Mouse (Mus musculus) embryonic facial prominence, embryonic 14.5 days (tissue): ENCODE data around the gene Tspan33. TPM values are rescaled to one million over a fixed set of nuclear protein-coding genes. Genes with fewer than 3 reads are reported as not detected.

Experiments
- ATAC-seq: fragments of 200-750 bp; cut with Nextera tagmentation; 2 replicates; pipeline ENCODE4 v1.8.0; 2017; ENCODE audit warnings: low read depth, moderate number of reproducible peaks, moderate TSS enrichment
- DNase-seq: peaks from one replicate; pipeline ENCODE4 v3.0.0-alpha.2; 2015; ENCODE audit warnings: low spot score
- H3K27ac ChIP-seq: fragments of 300-500 bp; sonication (generic); replicated peaks from 2 replicates; pipeline ENCODE4 v1.5.1; 2014; ENCODE audit warnings: low read depth, mild to moderate bottlenecking, low read length, moderate library complexity
- H3K27me3 ChIP-seq: fragments of 300-500 bp; sonication (generic); replicated peaks from 2 replicates; pipeline ENCODE4 v1.6.1; 2014; ENCODE audit warnings: low read length; ENCODE audit not compliant: control insufficient read depth, insufficient read depth
- H3K36me3 ChIP-seq: fragments of 300-500 bp; sonication (generic); 2 replicates; pipeline ENCODE4 v1.6.1; 2014; ENCODE audit warnings: low read length, mixed read lengths; ENCODE audit not compliant: control insufficient read depth, insufficient read depth
- H3K4me1 ChIP-seq: fragments of 300-500 bp; sonication (generic); 2 replicates; pipeline ENCODE4 v1.6.1; 2014; ENCODE audit warnings: antibody characterized with exemption, low read length; ENCODE audit not compliant: control insufficient read depth, insufficient read depth
- H3K4me2 ChIP-seq: fragments of 300-500 bp; sonication (generic); 2 replicates; pipeline ENCODE4 v1.6.1; 2014; ENCODE audit warnings: low read depth, mild to moderate bottlenecking, low read length, moderate library complexity, mixed read lengths
- H3K4me3 ChIP-seq: fragments of 300-500 bp; sonication (generic); 2 replicates; pipeline ENCODE4 v1.5.1; 2014; ENCODE audit warnings: low read depth, mild to moderate bottlenecking, low read length
- H3K9ac ChIP-seq: fragments of 300-500 bp; sonication (generic); 2 replicates; pipeline ENCODE4 v1.6.1; 2014; ENCODE audit warnings: low read depth, mild to moderate bottlenecking, low read length, moderate library complexity, mixed read lengths
- H3K9me3 ChIP-seq: fragments of 300-500 bp; sonication (generic); 2 replicates; pipeline ENCODE4 v1.6.1; 2016; ENCODE audit warnings: low read length; ENCODE audit not compliant: control insufficient read depth
- WGBS: fragments of 180-500 bp; shearing (Covaris S2); extraction: QIAGEN DNeasy Blood & Tissue Kit; methylation state at CpG from one replicate; pipeline ENCODE4 v1.1.7; 2014; 5-methylcytosine and 5-hydroxymethylcytosine counted together
- polyA plus RNA-seq: library from polyadenylated mRNA; unstranded; fragments of >200 nt; fragmentation: Nextera tagmentation; extraction: Ambion mirVana; gene quantifications from 2 replicates; pipeline ENCODE4 v1.2.1, GENCODE M21; 2014

Gene Tspan33
- polyA plus RNA-seq, 1 experiment from 2014 or later = 5.0 TPM

DNA sequence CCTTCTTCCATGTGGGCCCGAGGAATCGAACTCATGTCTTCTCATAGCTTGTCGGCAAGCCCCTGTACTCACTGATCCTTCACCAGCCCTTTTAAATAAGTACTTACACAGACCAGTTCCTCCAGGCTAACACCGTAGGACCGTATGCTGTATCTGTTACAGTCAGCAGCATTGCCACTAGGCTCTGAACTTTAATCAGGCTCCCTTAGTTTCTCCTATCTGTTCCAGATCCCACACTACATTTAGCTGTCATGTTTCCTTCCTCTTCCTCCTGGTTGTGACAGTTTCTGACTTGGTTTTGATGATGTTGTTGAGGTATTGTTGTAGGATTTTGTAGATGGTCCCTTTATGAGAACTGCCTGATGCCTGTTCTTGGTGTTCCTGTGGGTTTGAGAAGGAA is 10.1 kb downstream of the Tspan33 start:
- Histone ChIP-seq H3K36me3 (no peaks in the 10 kb centered on the region), H3K4me2 (no peak overlapping the region), H3K27ac (no peak overlapping the region), H3K9ac (no peak overlapping the region), H3K4me1 (peaks cover 5% of the 10 kb centered on the region; the same call in 1 of the 2 replicates), H3K27me3 (no peaks in the 10 kb centered on the region), H3K4me3 (no peak overlapping the region), H3K9me3 (no peaks in the 10 kb centered on the region)
- no peak for DNase-seq
- ATAC-seq = no peak
- 86% methylated on average over 5 of the region's 5 CpGs for WGBS

- ATAC-seq (peak; percentile 43; the same call in 1 of the 2 replicates), DNase-seq (no peak)
- H3K9ac ChIP-seq = no peak overlapping the region
- 24% methylated on average over 2 of the region's 2 CpGs for WGBS
- H3K27me3 ChIP-seq = no peaks in the 10 kb centered on the region
- no peak overlapping the region for H3K27ac ChIP-seq
- H3K4me2 ChIP-seq = no peak overlapping the region
- no peaks in the 10 kb centered on the region for H3K9me3 ChIP-seq
- peaks cover 5% of the 10 kb centered on the region; the same call in 1 of the 2 replicates for H3K4me1 ChIP-seq
- H3K4me3 ChIP-seq = no peak overlapping the region
- no peaks in the 10 kb centered on the region for H3K36me3 ChIP-seq
These were observed 13.9 kb downstream of the Tspan33 start for GRCm38 (mm10) chr6:29707902-29708301.

DNA sequence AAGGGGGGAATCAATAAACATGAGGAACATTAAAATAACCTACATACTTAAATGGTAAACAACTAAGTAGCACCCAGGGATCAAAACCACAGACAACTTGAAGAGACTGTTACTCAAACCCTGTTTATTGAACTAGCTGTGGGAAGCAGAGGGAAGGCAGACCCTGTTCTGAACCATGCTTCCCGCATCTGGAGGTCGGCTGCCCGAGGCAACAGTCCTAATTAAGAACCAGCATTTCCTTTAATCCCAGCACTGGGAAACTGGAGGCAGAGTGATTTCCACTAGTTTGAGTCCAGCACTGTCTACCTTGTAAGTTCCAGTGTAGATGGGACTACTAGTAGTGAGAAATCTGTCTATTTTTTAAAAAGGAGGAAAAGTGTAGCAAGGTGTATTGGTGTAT is 17.3 kb downstream of the Tspan33 start:
- ATAC-seq (no peak), DNase-seq (no peak)
- no peak overlapping the region for H3K4me3 ChIP-seq
- no peak overlapping the region for H3K4me2 ChIP-seq
- WGBS = 30% methylated on average over 3 of the region's 3 CpGs
- no peak overlapping the region for H3K9ac ChIP-seq
- H3K27me3 ChIP-seq = no peaks in the 10 kb centered on the region
- no peaks in the 10 kb centered on the region for H3K9me3 ChIP-seq
- H3K4me1 ChIP-seq = peaks cover 5% of the 10 kb centered on the region; the same call in 1 of the 2 replicates
- no peak overlapping the region for H3K27ac ChIP-seq
- no peaks in the 10 kb centered on the region for H3K36me3 ChIP-seq

DNA sequence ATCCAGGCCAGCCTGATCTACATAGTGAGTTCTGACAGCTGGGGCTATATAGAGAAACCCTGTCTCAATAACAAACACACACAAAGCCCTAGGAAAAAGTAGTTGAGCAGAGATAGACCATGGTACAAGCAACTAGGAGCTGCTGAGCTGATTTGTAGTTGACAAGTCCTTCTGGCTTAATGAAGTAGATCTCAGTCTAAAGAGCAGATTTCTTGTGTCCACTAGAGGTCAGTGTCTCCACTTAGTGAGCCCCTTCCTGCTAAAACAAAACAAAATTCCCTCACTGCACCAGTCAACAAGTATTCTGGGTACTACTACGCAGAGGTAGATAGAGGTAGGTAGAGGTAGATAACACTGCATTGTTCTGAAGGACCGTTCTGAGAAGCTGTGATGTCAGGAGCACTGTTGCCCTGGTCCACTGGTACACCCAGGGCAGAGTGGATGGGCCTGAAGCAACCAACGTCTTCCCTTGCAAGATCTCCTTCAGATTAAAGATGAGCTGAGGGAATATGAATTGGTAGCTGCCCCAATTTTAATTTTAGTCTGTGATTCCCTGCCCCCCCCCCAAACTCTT is 18.1 kb downstream of the Tspan33 start:
- H3K4me3 ChIP-seq = no peak overlapping the region
- H3K27me3 ChIP-seq = no peaks in the 10 kb centered on the region
- no peak overlapping the region for H3K27ac ChIP-seq
- no peak overlapping the region for H3K9ac ChIP-seq
- no peak overlapping the region for H3K4me2 ChIP-seq
- peaks cover 5% of the 10 kb centered on the region; the same call in 1 of the 2 replicates for H3K4me1 ChIP-seq
- WGBS = 47% methylated on average over 3 of the region's 3 CpGs
- H3K36me3 ChIP-seq = no peaks in the 10 kb centered on the region
- H3K9me3 ChIP-seq = no peaks in the 10 kb centered on the region
- DNase-seq (peak; percentile 87), ATAC-seq (no peak)

DNA sequence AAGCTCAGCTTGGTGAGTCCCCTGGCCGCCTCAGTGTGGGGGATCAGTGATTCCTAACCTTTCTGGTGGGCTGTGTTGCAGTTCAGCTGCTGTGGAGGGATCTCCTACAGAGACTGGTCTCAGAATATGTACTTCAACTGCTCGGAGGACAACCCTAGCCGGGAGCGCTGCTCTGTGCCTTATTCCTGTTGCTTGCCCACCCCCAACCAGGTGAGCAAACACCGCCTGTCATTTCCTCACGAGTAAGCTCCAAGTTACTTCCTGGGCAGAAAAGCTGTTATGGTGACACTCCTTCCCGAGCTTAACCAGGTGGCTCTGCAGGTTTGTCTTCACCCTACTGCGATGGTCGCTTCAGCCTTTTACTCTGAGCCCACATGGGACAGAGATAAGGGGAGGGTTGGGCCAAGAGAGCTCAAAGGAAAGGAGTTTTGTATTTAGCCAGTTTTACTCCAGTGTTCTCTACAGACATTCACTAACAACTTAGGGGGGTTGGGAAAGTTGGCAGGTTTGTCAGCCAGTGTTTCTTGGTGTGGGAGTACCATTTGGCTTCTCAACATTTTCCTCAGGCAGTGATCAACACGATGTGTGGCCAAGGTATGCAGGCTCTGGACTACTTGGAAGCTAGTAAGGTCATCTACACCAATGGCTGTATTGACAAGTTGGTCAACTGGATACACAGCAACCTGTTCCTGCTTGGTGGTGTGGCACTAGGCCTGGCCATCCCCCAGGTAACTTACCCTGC is 22.8 kb downstream of the Tspan33 start:
- ATAC-seq = no peak

DNA sequence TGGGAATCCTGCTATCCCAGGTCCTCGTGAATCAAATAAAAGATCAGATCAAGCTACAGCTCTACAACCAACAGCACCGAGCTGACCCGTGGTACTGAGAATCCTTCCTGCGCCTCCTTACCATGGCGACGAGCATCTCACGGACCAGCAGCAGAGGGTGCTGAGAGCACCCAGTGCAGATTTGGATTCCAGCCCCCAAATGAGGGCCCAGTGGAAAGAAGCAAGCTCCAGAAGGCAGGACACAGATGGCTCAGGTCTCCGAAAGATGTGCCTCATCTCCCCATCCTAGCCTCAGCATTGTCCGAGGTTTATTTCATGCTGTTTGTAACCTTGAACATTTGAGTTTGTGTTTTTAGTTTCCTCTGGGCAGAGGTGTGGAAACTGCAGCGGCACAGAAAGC is 23.5 kb downstream of the Tspan33 start:
- DNase-seq = no peak
- WGBS = 57% methylated on average over 10 of the region's 10 CpGs

More for the DNA sequence above, 22.8 kb downstream of the Tspan33 start:
- Histone ChIP-seq H3K36me3 (no peaks in the 10 kb centered on the region), H3K9me3 (no peaks in the 10 kb centered on the region), H3K27me3 (no peaks in the 10 kb centered on the region), H3K27ac (no peak overlapping the region), H3K9ac (no peak overlapping the region), H3K4me3 (no peak overlapping the region), H3K4me1 (peaks cover 15% of the 10 kb centered on the region), H3K4me2 (no peak overlapping the region)
- WGBS = 64% methylated on average over 10 of the region's 10 CpGs
- DNase-seq = peak; percentile 24

DNA sequence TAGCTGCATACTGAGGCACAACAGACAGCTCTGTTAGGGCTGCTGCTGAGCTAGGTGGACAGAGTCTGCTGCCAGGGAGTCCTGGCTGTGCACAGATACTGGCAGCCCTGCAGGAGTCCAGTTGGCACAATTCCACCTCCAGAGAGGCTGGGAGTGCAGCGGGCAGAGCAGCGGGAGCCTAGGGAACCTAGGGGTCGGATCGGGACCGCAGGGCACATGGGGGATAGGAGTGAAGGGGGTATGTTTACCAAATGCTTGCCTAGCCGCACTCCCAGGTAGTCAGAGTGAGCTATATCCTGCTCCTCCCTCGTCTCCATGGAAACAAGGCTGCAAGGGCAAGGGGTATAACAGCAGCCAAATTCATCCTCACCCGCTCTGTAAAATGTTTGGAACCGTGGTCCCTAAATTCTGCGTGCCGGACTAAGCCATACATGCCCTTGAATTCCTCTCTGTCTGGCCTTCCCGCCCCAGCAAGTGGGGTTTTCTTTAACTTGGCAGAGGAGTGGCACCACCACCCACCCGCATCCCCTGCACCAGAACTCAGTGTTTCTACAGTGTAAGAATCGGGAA is 24.0 kb downstream of the Tspan33 start:
- WGBS = 15% methylated on average over 14 of the region's 14 CpGs
- no peaks in the 10 kb centered on the region for H3K36me3 ChIP-seq
- H3K9me3 ChIP-seq = no peaks in the 10 kb centered on the region
- peaks cover 15% of the 10 kb centered on the region for H3K4me1 ChIP-seq
- 0 out of 2 replicates have a peak overlapping the region, but pooled peaks have one; percentile 49 for H3K9ac ChIP-seq
- peak overlapping the region; percentile 65 for H3K27ac ChIP-seq
- ATAC-seq (peak; percentile 47), DNase-seq (peak; percentile 48)
- H3K27me3 ChIP-seq = no peaks in the 10 kb centered on the region
- peak overlapping the region; percentile 53 for H3K4me2 ChIP-seq
- H3K4me3 ChIP-seq = no peak overlapping the region

More for the DNA sequence above, 23.5 kb downstream of the Tspan33 start:
- ATAC-seq = no peak
- no peak overlapping the region for H3K9ac ChIP-seq
- no peak overlapping the region; the same call in 1 of the 2 replicates for H3K27ac ChIP-seq
- no peaks in the 10 kb centered on the region for H3K27me3 ChIP-seq
- no peaks in the 10 kb centered on the region for H3K9me3 ChIP-seq
- no peak overlapping the region for H3K4me3 ChIP-seq
- peaks cover 15% of the 10 kb centered on the region for H3K4me1 ChIP-seq
- H3K36me3 ChIP-seq = no peaks in the 10 kb centered on the region
- H3K4me2 ChIP-seq = peak overlapping the region; percentile 53

- 3% methylated on average over 15 of the region's 15 CpGs for WGBS
- H3K27me3 ChIP-seq = no peaks in the 10 kb centered on the region
- peak overlapping the region; percentile 65 for H3K27ac ChIP-seq
- H3K36me3 ChIP-seq = no peaks in the 10 kb centered on the region
- peak overlapping the region; percentile 53 for H3K4me2 ChIP-seq
- ATAC-seq (peak; percentile 74), DNase-seq (peak; percentile 79)
- no peaks in the 10 kb centered on the region for H3K9me3 ChIP-seq
- H3K4me1 ChIP-seq = peaks cover 15% of the 10 kb centered on the region
- peak overlapping the region; percentile 49 for H3K9ac ChIP-seq
- peak overlapping the region; percentile 29 for H3K4me3 ChIP-seq
These were observed 24.9 kb downstream of the Tspan33 start for GRCm38 (mm10) chr6:29718894-29719329.
